Mouse (Mus musculus): ENCODE measurements around the gene Mboat7.

DNA sequence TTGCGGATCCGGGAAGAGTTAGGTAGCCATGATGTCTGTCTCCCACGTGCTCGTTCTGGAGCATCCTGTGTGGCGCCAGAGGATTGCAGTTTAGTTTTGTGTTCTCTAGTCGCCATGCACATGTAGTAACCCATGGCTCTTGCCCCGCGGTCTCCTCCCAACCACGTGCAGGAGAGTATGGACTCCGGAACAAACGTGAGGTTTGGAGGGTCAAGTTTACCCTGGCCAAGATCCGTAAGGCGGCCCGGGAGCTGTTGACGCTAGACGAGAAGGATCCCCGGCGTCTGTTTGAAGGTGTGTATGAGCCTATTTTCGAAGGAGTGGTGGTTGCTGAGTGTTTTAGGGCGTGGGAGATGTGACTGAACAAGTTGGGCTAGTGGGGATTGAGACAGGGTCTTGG is 11.2 kb upstream of the Mboat7 start:
- TF ChIP-seq CTCF (IDR thresholded peaks at IDR 0.05; ENCODE audit: borderline replicate concordance, extremely low read depth, insufficient read depth, insufficient read length) (no peak), POLR2A (IDR thresholded peaks at IDR 0.05; ENCODE audit: borderline replicate concordance, extremely low read depth, insufficient read depth, insufficient read length, poor library complexity, severe bottlenecking) (no peak)

Measured in brain, embryonic 14.5 days (tissue).